Mouse (Mus musculus) heart, postnatal 0 days (tissue): ENCODE results near the gene Dnajc2. TPM values are rescaled to one million over a fixed set of nuclear protein-coding genes. Genes with fewer than 3 reads are reported as not detected.
"Not testable (repeated sequence)": the region's sequence is repeated elsewhere in the genome, so short reads cannot be mapped to it uniquely, and the experiment has no call there.

Source experiments
- ATAC-seq: fragments of 200-750 bp; cut with Nextera tagmentation; 2 replicates; pipeline ENCODE4 v1.8.0; 2017; ENCODE audit warnings: low read depth, moderate number of reproducible peaks, moderate library complexity; ENCODE audit not compliant: insufficient read depth
- DNase-seq: peaks from one replicate; pipeline ENCODE4 v3.0.0-alpha.2; 2016; ENCODE audit warnings: low spot score
- H3K27ac ChIP-seq: fragments of 300-500 bp; sonication (generic); 2 replicates; pipeline ENCODE4 v1.5.1; 2014; ENCODE audit warnings: low read depth, mild to moderate bottlenecking
- H3K27me3 ChIP-seq: fragments of 300-500 bp; sonication (generic); 2 replicates; pipeline ENCODE4 v1.6.1; 2014; ENCODE audit warnings: low read length, mixed read lengths; ENCODE audit not compliant: control insufficient read depth, insufficient read depth
- H3K36me3 ChIP-seq: fragments of 300-500 bp; sonication (generic); replicated peaks from 2 replicates; pipeline ENCODE4 v1.6.1; 2014; ENCODE audit warnings: low read length, mixed read lengths; ENCODE audit not compliant: control insufficient read depth, insufficient read depth
- H3K4me1 ChIP-seq: fragments of 300-500 bp; sonication (generic); 2 replicates; pipeline ENCODE4 v1.6.1; 2014; ENCODE audit warnings: antibody characterized with exemption; ENCODE audit not compliant: control insufficient read depth, insufficient read depth
- H3K4me2 ChIP-seq: fragments of 300-500 bp; sonication (generic); 2 replicates; pipeline ENCODE4 v1.6.1; 2014; ENCODE audit warnings: low read depth, mild to moderate bottlenecking, low read length, moderate library complexity
- H3K4me3 ChIP-seq: fragments of 300-500 bp; sonication (generic); 2 replicates; pipeline ENCODE4 v1.5.1; 2014; ENCODE audit warnings: low read depth, low read length
- H3K9ac ChIP-seq: fragments of 300-500 bp; sonication (generic); replicated peaks from 2 replicates; pipeline ENCODE4 v1.6.1; 2014; ENCODE audit warnings: low read depth, low read length, mixed read lengths
- H3K9me3 ChIP-seq: fragments of 300-500 bp; sonication (generic); replicated peaks from 2 replicates; pipeline ENCODE4 v1.6.1; 2016; ENCODE audit warnings: low read length; ENCODE audit not compliant: control insufficient read depth
- CTCF ChIP-seq: IDR thresholded peaks from 2 replicates; pipeline ENCODE4 v1.5.1; 2016; ENCODE audit warnings: antibody characterized with exemption, control low read depth, low read depth
- EP300 ChIP-seq: IDR thresholded peaks from 2 replicates; pipeline ENCODE4 v1.6.1; 2016; ENCODE audit warnings: antibody characterized with exemption, low read depth
- WGBS: fragments of 180-500 bp; shearing (Covaris S2); extraction: QIAGEN DNeasy Blood & Tissue Kit; methylation state at CpG from one replicate; pipeline ENCODE4 v1.1.7; 2014; 5-methylcytosine and 5-hydroxymethylcytosine counted together
- polyA plus RNA-seq: library from polyadenylated mRNA; unstranded; fragments of >200 nt; fragmentation: Nextera tagmentation; extraction: Ambion mirVana; gene quantifications from 2 replicates; pipeline ENCODE4 v1.2.1, GENCODE M21; 2015
- total RNA-seq: library from RNA; depleted of rRNA; stranded (reverse); fragments of >200 nt; gene quantifications from 2 replicates; pipeline ENCODE4 v1.2.3, GENCODE M21; 2014; ENCODE audit warnings: low replicate concordance

Dnajc2 gene
- total and polyA plus RNA-seq, 2 experiments from 2014 or later, result 7.9 to 37.5 TPM

- peak overlapping the region; percentile 59; the same call in 1 of the 2 replicates for H3K27ac ChIP-seq
- no peaks in the 10 kb centered on the region for H3K27me3 ChIP-seq
- DNase-seq (no peak), ATAC-seq (no peak)
- H3K9me3 ChIP-seq, result no peaks in the 10 kb centered on the region
- no peak overlapping the region for H3K4me2 ChIP-seq
- peak overlapping the region; percentile 43 for H3K9ac ChIP-seq
- H3K4me3 ChIP-seq, result no peak overlapping the region
- H3K36me3 ChIP-seq, result no peaks in the 10 kb centered on the region
- WGBS, result 52% methylated on average over 1 of the region's 1 CpGs
- TF ChIP-seq CTCF (no peak), EP300 (no peak)
- no peaks in the 10 kb centered on the region; the same call in 1 of the 2 replicates for H3K4me1 ChIP-seq
Measured at GRCm38 (mm10) chr5:21724427-21724826, 60.6 kb downstream of the Dnajc2 start.

- TF ChIP-seq CTCF, result no peak
- TF ChIP-seq EP300, result no peak
- WGBS, result 84% methylated on average over 2 of the region's 2 CpGs
Measured at GRCm38 (mm10) chr5:21719209-21719608, 65.8 kb downstream of the Dnajc2 start.

GRCm38 (mm10) chr5:21718546-21718945 is 66.5 kb downstream of the Dnajc2 start:
- DNase-seq, result no peak
- TF ChIP-seq EP300 (no peak), CTCF (no peak)
- Histone ChIP-seq H3K9ac (no peak overlapping the region), H3K27me3 (no peaks in the 10 kb centered on the region), H3K36me3 (no peaks in the 10 kb centered on the region), H3K27ac (no peak overlapping the region), H3K4me1 (no peaks in the 10 kb centered on the region), H3K4me3 (no peak overlapping the region), H3K4me2 (no peak overlapping the region), H3K9me3 (no peaks in the 10 kb centered on the region)
- no peak for ATAC-seq
- WGBS, result 82% methylated on average over 5 of the region's 5 CpGs

More at GRCm38 (mm10) chr5:21719209-21719608, 65.8 kb downstream of the Dnajc2 start:
- Histone ChIP-seq H3K27ac (no peak overlapping the region), H3K4me3 (no peak overlapping the region), H3K9ac (no peak overlapping the region), H3K27me3 (no peaks in the 10 kb centered on the region), H3K9me3 (no peaks in the 10 kb centered on the region), H3K4me2 (no peak overlapping the region), H3K4me1 (no peaks in the 10 kb centered on the region), H3K36me3 (no peaks in the 10 kb centered on the region)
- ATAC-seq (no peak), DNase-seq (no peak)

GRCm38 (mm10) chr5:21717165-21717715 is 67.8 kb downstream of the Dnajc2 start:
- WGBS, result 86% methylated on average over 10 of the region's 10 CpGs
- no peak overlapping the region for H3K9ac ChIP-seq
- no peak for DNase-seq
- no peaks in the 10 kb centered on the region for H3K27me3 ChIP-seq
- no peak for TF ChIP-seq EP300
- TF ChIP-seq CTCF, result no peak
- no peaks in the 10 kb centered on the region for H3K4me1 ChIP-seq
- H3K4me3 ChIP-seq, result no peak overlapping the region
- no peaks in the 10 kb centered on the region for H3K9me3 ChIP-seq
- no peaks in the 10 kb centered on the region for H3K36me3 ChIP-seq
- no peak for ATAC-seq
- no peak overlapping the region for H3K27ac ChIP-seq
- H3K4me2 ChIP-seq, result no peak overlapping the region

GRCm38 (mm10) chr5:21714447-21714846 is 70.6 kb downstream of the Dnajc2 start:
- Histone ChIP-seq H3K9me3 (no peaks in the 10 kb centered on the region), H3K9ac (no peak overlapping the region), H3K27ac (no peak overlapping the region), H3K4me2 (no peak overlapping the region), H3K27me3 (no peaks in the 10 kb centered on the region), H3K4me1 (no peaks in the 10 kb centered on the region), H3K36me3 (no peaks in the 10 kb centered on the region), H3K4me3 (no peak overlapping the region)
- TF ChIP-seq CTCF (no peak), EP300 (no peak)
- ATAC-seq (no peak), DNase-seq (no peak)
- WGBS, result 89% methylated on average over 4 of the region's 4 CpGs

GRCm38 (mm10) chr5:21712127-21712715 is 72.8 kb downstream of the Dnajc2 start:
- DNase-seq (no peak), ATAC-seq (no peak)
- Histone ChIP-seq H3K27ac (no peak overlapping the region), H3K4me3 (no peak overlapping the region), H3K9me3 (no peaks in the 10 kb centered on the region), H3K36me3 (no peaks in the 10 kb centered on the region), H3K9ac (no peak overlapping the region), H3K27me3 (no peaks in the 10 kb centered on the region), H3K4me2 (no peak overlapping the region), H3K4me1 (no peaks in the 10 kb centered on the region)
- 54% methylated on average over 13 of the region's 13 CpGs for WGBS
- no peak for TF ChIP-seq CTCF
- TF ChIP-seq EP300, result no peak

GRCm38 (mm10) chr5:21708011-21708410 is 77.0 kb downstream of the Dnajc2 start:
- H3K27me3 ChIP-seq, result not testable (repeated sequence)
- WGBS, result 66% methylated on average over 8 of the region's 8 CpGs

More at GRCm38 (mm10) chr5:21708011-21708410, 77.0 kb downstream of the Dnajc2 start:
- not testable (repeated sequence) for H3K27ac ChIP-seq, H3K4me3 ChIP-seq, H3K4me1 ChIP-seq, H3K9ac ChIP-seq, H3K4me2 ChIP-seq, H3K9me3 ChIP-seq, ATAC-seq, DNase-seq, H3K36me3 ChIP-seq
